Mouse (Mus musculus) liver, adult 2 months (tissue): ENCODE results near the gene Ubr7. TPM values are rescaled to one million over a fixed set of nuclear protein-coding genes. Genes with fewer than 3 reads are reported as not detected.

Experiments
- DNase-seq: peaks from one replicate; pipeline ENCODE4 v3.0.0-alpha.2; 2011; ENCODE audit warnings: low read depth, low spot score; ENCODE audit errors: extremely low read depth
- H3K27ac ChIP-seq: fragments of 200-500 bp; replicated peaks from 2 replicates; pipeline ENCODE4 v1.5.1; 2012; ENCODE audit warnings: low read depth, mild to moderate bottlenecking, control low read depth, inconsistent platforms, low read length; ENCODE audit not compliant: insufficient read depth
- H3K27me3 ChIP-seq: fragments of 200-500 bp; 2 replicates; pipeline ENCODE4 v1.6.1; 2012; ENCODE audit warnings: mild to moderate bottlenecking, moderate library complexity, low read length, inconsistent platforms; ENCODE audit not compliant: control insufficient read depth, insufficient read depth
- H3K36me3 ChIP-seq: fragments of 200-500 bp; 2 replicates; pipeline ENCODE4 v1.6.1; 2012; ENCODE audit warnings: low read length, inconsistent platforms; ENCODE audit not compliant: control insufficient read depth, insufficient read depth
- H3K4me1 ChIP-seq: fragments of 200-500 bp; 2 replicates; pipeline ENCODE4 v1.6.1; 2011; ENCODE audit warnings: low read length; ENCODE audit not compliant: control insufficient read depth, insufficient read depth
- H3K4me3 ChIP-seq: fragments of 200-500 bp; 2 replicates; pipeline ENCODE4 v1.5.1; 2011; ENCODE audit warnings: low read depth, mild to moderate bottlenecking, control low read depth, low read length, moderate library complexity; ENCODE audit not compliant: insufficient read depth
- H3K79me2 ChIP-seq: fragments of 200-500 bp; 2 replicates; pipeline ENCODE4 v1.6.1; 2012; ENCODE audit warnings: inconsistent platforms, mild to moderate bottlenecking, low read length, moderate library complexity; ENCODE audit not compliant: control insufficient read depth, insufficient read depth
- H3K9ac ChIP-seq: fragments of 200-500 bp; 2 replicates; pipeline ENCODE4 v1.6.1; 2012; ENCODE audit warnings: low read depth, mild to moderate bottlenecking, control low read depth, inconsistent platforms, low read length
- CTCF ChIP-seq: fragments of 200-500 bp; IDR thresholded peaks from 2 replicates; pipeline ENCODE4 v1.5.1; 2011; ENCODE audit warnings: low read depth, low read length, control low read depth
- POLR2A ChIP-seq: fragments of 200-500 bp; IDR thresholded peaks from 2 replicates; pipeline ENCODE4 v1.6.1; 2011; ENCODE audit warnings: low read length, control low read depth; ENCODE audit not compliant: insufficient read depth; ENCODE audit errors: extremely low read depth
- WGBS: fragments of 180-500 bp; shearing (Covaris S2); methylation state at CpG from one replicate; pipeline ENCODE4 v1.1.7; 2018; 5-methylcytosine and 5-hydroxymethylcytosine counted together
- polyA plus RNA-seq: library from polyadenylated mRNA; depleted of rRNA; stranded (reverse); fragments of >200 nt; gene quantifications from 2 replicates; pipeline ENCODE4 v1.2.3, GENCODE M21; 2012
- total RNA-seq: library from RNA; depleted of rRNA; stranded (reverse); fragments of >200 nt; gene quantifications from 2 replicates; pipeline ENCODE4 v1.2.3, GENCODE M21; 2014

Ubr7 gene
- total and polyA plus RNA-seq, 2 experiments: 6.0 to 15.3 TPM

- Histone ChIP-seq H3K4me1 (no peaks in the 10 kb centered on the region), H3K4me3 (no peak overlapping the region), H3K27me3 (no peaks in the 10 kb centered on the region), H3K27ac (no peak overlapping the region), H3K36me3 (peaks cover 31% of the 10 kb centered on the region), H3K79me2 (no peaks in the 10 kb centered on the region), H3K9ac (no peak overlapping the region)
- 88% methylated on average over 19 of the region's 19 CpGs for WGBS
- DNase-seq: no peak
- TF ChIP-seq POLR2A (no peak), CTCF (no peak)
Measured at GRCm38 (mm10) chr12:102784899-102785592, 27.3 kb downstream of the Ubr7 start.

DNA sequence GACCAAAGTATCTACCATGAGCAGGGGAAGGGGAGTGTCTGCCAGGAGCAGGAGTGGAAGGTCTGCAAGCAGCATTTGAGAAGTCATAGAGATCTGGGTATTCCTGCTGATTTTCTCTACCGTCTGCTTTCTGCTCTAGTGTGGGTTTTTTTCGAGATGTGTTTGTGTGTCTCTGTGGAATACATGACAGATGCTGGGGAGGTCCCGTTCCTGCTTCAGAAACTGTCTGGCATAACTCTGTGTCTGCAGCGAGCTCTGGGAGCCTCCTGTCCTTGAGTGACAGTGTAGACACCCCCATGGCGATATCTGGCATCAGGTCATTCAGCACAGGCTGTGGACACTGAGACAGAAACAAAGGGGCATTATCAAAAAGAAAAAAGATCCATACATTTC lies 27.8 kb downstream of the Ubr7 start:
- H3K4me3 ChIP-seq: no peak overlapping the region

DNA sequence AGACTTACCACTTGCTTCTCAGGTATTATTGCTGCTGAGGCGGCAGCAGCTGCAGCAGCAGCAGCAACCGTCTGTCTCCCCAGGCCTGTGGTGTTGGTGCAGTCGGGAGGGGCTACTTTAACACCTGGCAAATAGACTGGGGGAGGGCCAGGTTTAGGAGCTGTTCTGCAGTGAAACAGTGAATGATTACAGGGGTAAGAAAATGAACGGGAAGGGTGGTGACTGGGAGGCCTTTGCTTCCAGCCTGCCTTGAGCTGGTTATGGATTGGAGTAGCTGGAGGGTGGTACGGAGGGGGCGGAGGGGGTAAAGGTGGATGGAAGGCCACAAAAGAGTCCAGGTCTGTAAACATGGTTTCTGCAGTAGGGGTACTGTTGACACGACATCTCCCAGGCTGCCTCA lies 30.2 kb downstream of the Ubr7 start:
- 47% methylated on average over 7 of the region's 7 CpGs for WGBS
- H3K36me3 ChIP-seq: peaks cover 44% of the 10 kb centered on the region

More for the DNA sequence above, 27.8 kb downstream of the Ubr7 start:
- no peak for DNase-seq
- no peaks in the 10 kb centered on the region for H3K4me1 ChIP-seq
- H3K79me2 ChIP-seq: no peaks in the 10 kb centered on the region
- no peak for TF ChIP-seq CTCF
- TF ChIP-seq POLR2A: no peak
- H3K27ac ChIP-seq: no peak overlapping the region
- H3K36me3 ChIP-seq: peaks cover 36% of the 10 kb centered on the region
- no peaks in the 10 kb centered on the region for H3K27me3 ChIP-seq
- WGBS: 92% methylated on average over 5 of the region's 5 CpGs
- H3K9ac ChIP-seq: no peak overlapping the region

GRCm38 (mm10) chr12:102799528-102799927 lies 41.8 kb downstream of the Ubr7 start:
- no peak for TF ChIP-seq CTCF
- TF ChIP-seq POLR2A: no peak
- no peaks in the 10 kb centered on the region for H3K4me1 ChIP-seq
- WGBS: 93% methylated on average over 2 of the region's 2 CpGs

More for the DNA sequence above, 30.2 kb downstream of the Ubr7 start:
- Histone ChIP-seq H3K9ac (no peak overlapping the region), H3K79me2 (no peaks in the 10 kb centered on the region), H3K4me1 (no peaks in the 10 kb centered on the region), H3K4me3 (no peak overlapping the region), H3K27ac (no peak overlapping the region), H3K27me3 (no peaks in the 10 kb centered on the region)
- no peak for DNase-seq
- TF ChIP-seq CTCF (no peak), POLR2A (no peak)

DNA sequence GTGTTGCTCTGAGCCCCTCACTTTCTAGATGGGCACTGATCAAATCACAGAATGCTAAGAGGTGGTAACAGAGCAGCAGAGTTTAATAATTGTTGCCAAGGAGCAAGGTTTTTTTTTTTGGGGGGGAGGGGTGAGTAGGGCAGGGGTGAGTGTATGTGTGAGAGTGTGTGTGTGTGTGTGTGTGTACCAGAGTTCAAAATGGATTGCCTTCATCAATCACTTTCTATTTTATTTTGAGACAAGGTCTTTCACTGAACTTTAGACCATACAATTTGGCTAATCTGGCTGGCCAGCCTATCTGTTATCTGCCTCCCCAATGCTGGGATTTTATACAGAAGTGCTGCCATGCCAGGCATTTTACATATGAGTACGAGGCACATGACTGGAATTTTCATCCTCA lies 57.1 kb downstream of the Ubr7 start:
- 29% methylated on average over 1 of the region's 1 CpGs for WGBS
- peaks cover 4% of the 10 kb centered on the region; the same call in 1 of the 2 replicates for H3K4me1 ChIP-seq

More at GRCm38 (mm10) chr12:102799528-102799927, 41.8 kb downstream of the Ubr7 start:
- Histone ChIP-seq H3K79me2 (no peaks in the 10 kb centered on the region), H3K27me3 (no peaks in the 10 kb centered on the region), H3K9ac (no peak overlapping the region), H3K27ac (no peak overlapping the region), H3K4me3 (no peak overlapping the region), H3K36me3 (peaks cover 11% of the 10 kb centered on the region)
- DNase-seq: no peak

DNA sequence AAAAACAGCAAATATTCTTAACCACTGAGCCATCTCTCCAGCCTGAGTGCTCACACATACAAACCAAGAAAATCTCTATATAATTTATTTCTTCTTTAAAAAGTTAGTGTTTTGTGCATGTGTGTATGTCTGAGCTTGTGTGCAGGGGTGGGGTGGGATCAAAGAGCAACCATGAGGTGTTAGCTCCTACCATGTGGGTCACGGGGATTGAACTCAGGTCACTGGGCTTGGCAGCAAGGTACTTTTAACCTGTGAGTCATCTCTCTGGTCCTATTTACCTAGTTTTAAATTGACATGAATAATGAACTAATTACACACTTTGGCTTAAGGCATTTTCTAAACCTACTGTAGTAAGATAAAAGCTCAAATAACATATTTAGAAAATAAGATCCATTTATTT lies 68.6 kb downstream of the Ubr7 start:
- TF ChIP-seq CTCF (no peak), POLR2A (no peak)
- H3K4me3 ChIP-seq: no peak overlapping the region
- H3K4me1 ChIP-seq: peaks cover 4% of the 10 kb centered on the region; the same call in 1 of the 2 replicates
- H3K79me2 ChIP-seq: no peaks in the 10 kb centered on the region; the same call in 1 of the 2 replicates
- H3K9ac ChIP-seq: no peak overlapping the region
- no peaks in the 10 kb centered on the region for H3K27me3 ChIP-seq
- no peaks in the 10 kb centered on the region; the same call in 1 of the 2 replicates for H3K36me3 ChIP-seq
- 47% methylated on average over 1 of the region's 1 CpGs for WGBS
- no peak overlapping the region for H3K27ac ChIP-seq
- peak; percentile 74 for DNase-seq

More for the DNA sequence above, 57.1 kb downstream of the Ubr7 start:
- no peak overlapping the region for H3K4me3 ChIP-seq
- no peak overlapping the region for H3K9ac ChIP-seq
- no peaks in the 10 kb centered on the region; the same call in 1 of the 2 replicates for H3K79me2 ChIP-seq
- no peaks in the 10 kb centered on the region for H3K27me3 ChIP-seq
- TF ChIP-seq POLR2A: no peak
- TF ChIP-seq CTCF: no peak
- H3K36me3 ChIP-seq: peaks cover 11% of the 10 kb centered on the region
- peak overlapping the region; percentile 90 for H3K27ac ChIP-seq
- DNase-seq: peak; percentile 87
